Mouse (Mus musculus) lung, embryonic 16.5 days (tissue): ENCODE results near the gene B3gnt3. TPM values are rescaled to one million over a fixed set of nuclear protein-coding genes. Genes with fewer than 3 reads are reported as not detected.
A peak's percentile ranks its signal among the peaks of the same experiment; 100 is the strongest.

Source experiments
- ATAC-seq: fragments of 200-750 bp; cut with Nextera tagmentation; 2 replicates; pipeline ENCODE4 v1.8.0; 2017; ENCODE audit warnings: low read depth, mild to moderate bottlenecking, moderate library complexity
- H3K27ac ChIP-seq: fragments of 300-500 bp; sonication (generic); 2 replicates; pipeline ENCODE4 v1.5.1; 2014; ENCODE audit warnings: mild to moderate bottlenecking, control low read depth, low read length
- H3K27me3 ChIP-seq: fragments of 300-500 bp; sonication (generic); 2 replicates; pipeline ENCODE4 v1.6.1; 2014; ENCODE audit warnings: low read depth, low read length, mixed read lengths; ENCODE audit not compliant: control insufficient read depth, insufficient read depth
- H3K36me3 ChIP-seq: fragments of 300-500 bp; sonication (generic); 2 replicates; pipeline ENCODE4 v1.6.1; 2014; ENCODE audit warnings: low read length; ENCODE audit not compliant: control insufficient read depth, insufficient read depth
- H3K4me1 ChIP-seq: fragments of 300-500 bp; sonication (generic); replicated peaks from 2 replicates; pipeline ENCODE4 v1.6.1; 2014; ENCODE audit warnings: low read length, mixed read lengths; ENCODE audit not compliant: control insufficient read depth, insufficient read depth
- H3K4me2 ChIP-seq: fragments of 300-500 bp; sonication (generic); 2 replicates; pipeline ENCODE4 v1.6.1; 2014; ENCODE audit warnings: low read depth, low read length, control low read depth
- H3K4me3 ChIP-seq: fragments of 300-500 bp; sonication (generic); 2 replicates; pipeline ENCODE4 v1.5.1; 2014; ENCODE audit warnings: mild to moderate bottlenecking, low read length, control low read depth
- H3K9ac ChIP-seq: fragments of 300-500 bp; sonication (generic); 2 replicates; pipeline ENCODE4 v1.6.1; 2014; ENCODE audit warnings: low read length, control low read depth
- H3K9me3 ChIP-seq: fragments of 300-500 bp; sonication (generic); 2 replicates; pipeline ENCODE4 v1.6.1; 2016; ENCODE audit warnings: low read length; ENCODE audit not compliant: control insufficient read depth
- whole genome bisulfite sequencing: fragments of 180-500 bp; shearing (Covaris S2); extraction: QIAGEN DNeasy Blood & Tissue Kit; methylation state at CpG from one replicate; pipeline ENCODE4 v1.1.7; 2014; 5-methylcytosine and 5-hydroxymethylcytosine counted together
- polyA plus RNA-seq: library from polyadenylated mRNA; unstranded; fragments of >200 nt; fragmentation: Nextera tagmentation; extraction: Ambion mirVana; gene quantifications from 2 replicates; pipeline ENCODE4 v1.2.1, GENCODE M21; 2015

The B3gnt3 gene
- polyA plus RNA-seq, 1 experiment from 2014 or later, result 4.6 TPM

- no peaks in the 10 kb centered on the region for H3K36me3 ChIP-seq
Measured at GRCm38 (mm10) chr8:71675456-71676019, 26.1 kb downstream of the B3gnt3 start.

DNA sequence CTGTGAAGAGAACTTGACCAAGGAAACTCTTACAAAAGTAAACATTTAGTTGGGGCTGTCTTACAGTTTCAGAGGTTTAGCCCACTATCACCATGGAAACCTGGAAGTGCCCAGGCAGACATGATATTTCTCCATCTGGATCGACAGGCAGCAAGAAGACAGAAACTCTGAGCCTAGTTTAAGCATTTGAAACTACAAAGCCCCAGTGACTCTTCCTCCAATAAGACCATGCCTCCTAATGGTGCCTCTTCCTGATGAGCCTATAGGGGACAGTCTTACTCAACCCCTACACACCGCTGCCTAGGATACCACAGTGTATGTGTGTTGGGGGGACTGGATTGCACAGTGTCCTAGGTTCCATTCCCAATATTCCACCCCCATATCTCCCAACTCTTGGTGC is 27.5 kb downstream of the B3gnt3 start:
- Histone ChIP-seq H3K36me3 (no peaks in the 10 kb centered on the region), H3K4me2 (no peak overlapping the region), H3K27ac (no peak overlapping the region), H3K9me3 (no peaks in the 10 kb centered on the region), H3K4me3 (no peak overlapping the region), H3K27me3 (peaks cover 27% of the 10 kb centered on the region), H3K4me1 (peaks cover 8% of the 10 kb centered on the region), H3K9ac (no peak overlapping the region)
- 63% methylated on average over 2 of the region's 2 CpGs for WGBS
- no peak for ATAC-seq

More at GRCm38 (mm10) chr8:71675456-71676019, 26.1 kb downstream of the B3gnt3 start:
- Histone ChIP-seq H3K9ac (peak overlapping the region; percentile 84; the same call in 1 of the 2 replicates), H3K4me3 (peak overlapping the region; percentile 75), H3K27me3 (peaks cover 28% of the 10 kb centered on the region), H3K4me1 (peaks cover 14% of the 10 kb centered on the region), H3K27ac (peak overlapping the region; percentile 66; the same call in 1 of the 2 replicates), H3K4me2 (peak overlapping the region; percentile 85), H3K9me3 (no peaks in the 10 kb centered on the region)
- WGBS, result 33% methylated on average over 9 of the region's 9 CpGs
- no peak for ATAC-seq

DNA sequence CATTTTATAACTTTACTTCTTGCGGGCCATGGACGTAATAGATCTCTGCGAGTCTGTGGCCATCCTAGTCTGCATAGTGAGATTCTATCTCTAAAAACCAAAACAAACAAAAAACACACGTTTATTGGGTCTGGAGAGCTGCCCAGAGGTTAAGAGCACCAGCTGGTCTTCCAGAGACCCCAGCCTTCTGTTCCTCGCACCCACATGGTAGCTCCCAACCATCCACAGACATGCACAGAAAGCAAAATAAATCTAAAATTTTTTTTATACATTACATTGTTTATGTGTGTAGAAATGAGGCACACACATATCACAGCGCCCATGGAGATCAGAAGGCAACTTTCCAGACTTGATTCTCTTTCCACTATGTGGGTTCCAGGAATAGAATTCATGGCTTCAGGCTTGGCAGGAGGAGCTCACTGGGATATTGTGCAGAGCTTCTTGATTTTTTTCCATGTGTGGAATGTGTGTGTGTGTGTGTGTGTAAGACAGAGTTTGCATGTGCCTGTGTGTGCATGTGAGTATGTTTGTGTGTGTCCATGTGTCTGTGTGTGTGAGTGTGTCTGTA is 29.3 kb downstream of the B3gnt3 start:
- Histone ChIP-seq H3K27ac (no peak overlapping the region), H3K36me3 (no peaks in the 10 kb centered on the region), H3K4me3 (peak overlapping the region; percentile 53; the same call in 1 of the 2 replicates), H3K4me2 (peak overlapping the region; percentile 93), H3K4me1 (peaks cover 13% of the 10 kb centered on the region), H3K9ac (peak overlapping the region; percentile 65), H3K9me3 (no peaks in the 10 kb centered on the region), H3K27me3 (peaks cover 17% of the 10 kb centered on the region)
- no peak for ATAC-seq
- 51% methylated on average over 6 of the region's 6 CpGs for WGBS

GRCm38 (mm10) chr8:71671549-71671965 is 30.0 kb downstream of the B3gnt3 start, which contains the start of gene Unc13a:
Gene Unc13a (minus strand): TSS chr8:71671757.
- WGBS, result under 1% methylated on average over 37 of the region's 42 CpGs
- peaks cover 13% of the 10 kb centered on the region for H3K4me1 ChIP-seq
- H3K27ac ChIP-seq, result no peak within 1 kb of the TSS

GRCm38 (mm10) chr8:71670621-71671548 is 30.7 kb downstream of the B3gnt3 start:
- peak overlapping the region; percentile 93 for H3K4me2 ChIP-seq
- no peak overlapping the region for H3K9ac ChIP-seq
- H3K4me3 ChIP-seq, result peak overlapping the region; percentile 53
- no peaks in the 10 kb centered on the region for H3K36me3 ChIP-seq
- H3K27me3 ChIP-seq, result peaks cover 20% of the 10 kb centered on the region
- no peak overlapping the region for H3K27ac ChIP-seq
- under 1% methylated on average over 62 of the region's 64 CpGs for WGBS
- H3K9me3 ChIP-seq, result no peaks in the 10 kb centered on the region
- peak; percentile 47 for ATAC-seq
- H3K4me1 ChIP-seq, result peaks cover 16% of the 10 kb centered on the region

More at GRCm38 (mm10) chr8:71671549-71671965, 30.0 kb downstream of the B3gnt3 start, which contains the start of gene Unc13a:
- ATAC-seq, result peak; percentile 80
- no peaks in the 10 kb centered on the region for H3K9me3 ChIP-seq
- H3K9ac ChIP-seq, result peak within 1 kb of the TSS; percentile 65
- H3K4me3 ChIP-seq, result peak within 1 kb of the TSS; percentile 53
- H3K27me3 ChIP-seq, result peaks cover 17% of the 10 kb centered on the region
- no peaks in the 10 kb centered on the region for H3K36me3 ChIP-seq
- H3K4me2 ChIP-seq, result peak within 1 kb of the TSS; percentile 93

DNA sequence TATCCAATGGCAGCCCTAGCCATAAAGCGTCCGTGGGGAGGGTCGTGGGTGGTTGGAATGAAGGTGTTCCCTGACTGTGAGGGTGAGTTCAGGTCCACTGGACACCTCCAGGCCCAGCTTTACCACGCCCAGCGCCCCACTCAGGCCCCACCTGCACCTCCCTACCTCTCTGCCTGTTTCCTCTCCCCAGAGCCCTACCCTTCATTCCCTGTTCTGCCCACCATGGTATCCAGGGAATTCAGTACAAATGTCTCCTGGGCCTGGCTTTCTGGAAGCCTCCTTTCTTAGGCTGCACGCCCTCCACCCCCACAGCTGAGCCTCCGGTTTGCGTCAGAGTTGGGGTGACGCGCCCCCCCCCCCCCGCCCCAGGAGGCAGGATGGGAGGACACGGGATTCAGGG is 31.4 kb downstream of the B3gnt3 start:
- no peak overlapping the region for H3K9ac ChIP-seq

DNA sequence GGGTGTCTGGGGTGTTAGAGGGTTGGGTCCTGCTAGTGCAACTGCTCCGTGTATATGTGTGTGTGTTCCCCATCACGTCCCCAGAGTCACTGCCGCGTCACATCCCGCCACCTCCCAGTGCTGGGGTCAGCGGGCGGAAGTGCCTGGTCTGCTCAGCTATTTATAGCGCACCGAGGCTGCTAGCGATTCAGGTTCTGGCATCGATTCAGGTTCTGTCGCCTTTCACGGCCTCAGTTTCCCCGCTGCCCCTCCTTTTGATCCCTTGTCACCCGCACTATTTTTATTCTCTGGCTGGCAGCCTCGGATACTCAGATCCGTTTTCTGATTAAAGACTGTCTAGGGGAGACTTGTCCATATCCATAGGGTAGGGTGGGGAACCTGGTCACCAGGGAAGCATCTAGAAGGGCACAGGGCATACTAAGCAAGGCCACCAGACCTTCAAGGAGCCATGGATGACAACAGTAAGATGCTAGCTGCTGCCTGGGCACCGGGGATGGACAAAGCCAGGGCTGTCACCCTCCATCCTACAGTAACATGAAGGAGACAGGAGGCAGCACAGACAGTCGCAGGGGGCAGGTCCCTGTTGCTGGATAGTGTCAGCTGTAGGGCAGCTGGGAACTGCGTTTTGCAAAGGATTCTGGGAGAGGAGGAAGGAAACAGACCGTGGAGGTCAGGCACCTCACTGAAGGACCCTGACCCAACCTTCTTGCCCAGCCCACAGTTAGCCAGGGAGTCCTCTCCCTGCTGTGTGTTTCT is 33.2 kb downstream of the B3gnt3 start:
- peak; percentile 13; the same call in 1 of the 2 replicates for ATAC-seq
- Histone ChIP-seq H3K9ac (no peak overlapping the region), H3K4me2 (peak overlapping the region; percentile 6), H3K4me1 (peaks cover 25% of the 10 kb centered on the region), H3K27me3 (peaks cover 20% of the 10 kb centered on the region), H3K9me3 (no peaks in the 10 kb centered on the region), H3K27ac (no peak overlapping the region), H3K4me3 (no peak overlapping the region), H3K36me3 (no peaks in the 10 kb centered on the region)
- 1% methylated on average over 21 of the region's 21 CpGs for WGBS

More for the DNA sequence above, 31.4 kb downstream of the B3gnt3 start:
- no peak for ATAC-seq
- H3K9me3 ChIP-seq, result no peaks in the 10 kb centered on the region
- peak overlapping the region; percentile 93 for H3K4me2 ChIP-seq
- WGBS, result 21% methylated on average over 8 of the region's 12 CpGs
- H3K4me1 ChIP-seq, result peaks cover 22% of the 10 kb centered on the region
- H3K36me3 ChIP-seq, result no peaks in the 10 kb centered on the region
- peaks cover 20% of the 10 kb centered on the region for H3K27me3 ChIP-seq
- peak overlapping the region; percentile 53 for H3K4me3 ChIP-seq
- no peak overlapping the region for H3K27ac ChIP-seq

DNA sequence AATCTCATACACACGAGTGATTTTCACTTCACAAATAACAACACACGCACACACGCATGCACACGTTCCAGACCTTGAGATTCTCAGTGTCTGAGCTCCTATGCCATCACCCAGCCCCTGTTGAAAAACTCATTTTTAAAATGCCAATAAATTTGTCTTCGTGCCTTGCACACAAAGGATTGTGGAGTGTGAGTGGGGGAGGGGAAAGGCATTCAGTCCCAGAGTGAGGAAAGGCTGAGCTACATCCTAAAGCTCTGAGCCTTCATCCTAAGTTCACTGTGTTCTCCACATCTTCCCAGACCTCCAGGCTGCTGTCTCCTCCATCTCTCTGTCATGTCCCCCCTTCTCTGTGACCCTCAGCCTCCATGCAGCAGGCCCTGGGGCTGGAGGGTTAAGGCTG is 34.3 kb downstream of the B3gnt3 start:
- Histone ChIP-seq H3K9me3 (no peaks in the 10 kb centered on the region), H3K4me1 (peaks cover 25% of the 10 kb centered on the region), H3K4me2 (no peak overlapping the region), H3K9ac (no peak overlapping the region), H3K4me3 (no peak overlapping the region), H3K27me3 (peaks cover 20% of the 10 kb centered on the region), H3K36me3 (no peaks in the 10 kb centered on the region), H3K27ac (no peak overlapping the region)
- WGBS, result 59% methylated on average over 5 of the region's 5 CpGs
- no peak for ATAC-seq
